Mouse (Mus musculus): ENCODE measurements around the gene Eri3. TPM values are rescaled to one million over a fixed set of nuclear protein-coding genes. Genes with fewer than 3 reads are reported as not detected.

The Eri3 gene
- total and polyA plus RNA-seq, 3 experiments = 82.0 to 90.4 (median 82.2) TPM

- H3K27me3 ChIP-seq (ENCODE audit: control insufficient read depth, insufficient read depth, low read length) = no peaks in the 10 kb centered on the region
- intact Hi-C loops (cut with DNase I) = no loop called here
These were observed 4.7 kb upstream of the Eri3 start for GRCm38 (mm10) chr4:117545448-117545847.

GRCm38 (mm10) chr4:117546616-117547015 lies 3.5 kb upstream of the Eri3 start:
- intact Hi-C loops (cut with DNase I) = no loop called here
- TF ChIP-seq POLR2A (IDR thresholded peaks at IDR 0.05; ENCODE audit: insufficient read depth, low read depth, low read length) = no peak
- no peak for TF ChIP-seq CTCF (IDR thresholded peaks at IDR 0.05)
- no peak for TF ChIP-seq EP300 (IDR thresholded peaks at IDR 0.05; ENCODE audit: insufficient read depth, low read depth, low read length)
- WGBS = 77% methylated on average over 6 of the region's 6 CpGs

More at GRCm38 (mm10) chr4:117545448-117545847, 4.7 kb upstream of the Eri3 start:
- no peak overlapping the region for H3K9ac ChIP-seq (ENCODE audit: low read depth, low read length)
- H3K4me1 ChIP-seq (ENCODE audit: control insufficient read depth, insufficient read depth, low read length) = no peaks in the 10 kb centered on the region
- H3K79me2 ChIP-seq (replicated peaks; ENCODE audit: control insufficient read depth, insufficient read depth, low read length) = peaks cover 2% of the 10 kb centered on the region; the same call in 1 of the 2 replicates
- 88% methylated on average over 3 of the region's 3 CpGs for WGBS
- TF ChIP-seq EP300 (IDR thresholded peaks at IDR 0.05; ENCODE audit: insufficient read depth, low read depth, low read length) = no peak
- TF ChIP-seq POLR2A (IDR thresholded peaks at IDR 0.05; ENCODE audit: insufficient read depth, low read depth, low read length) = no peak
- TF ChIP-seq CTCF (IDR thresholded peaks at IDR 0.05) = no peak
- H3K27ac ChIP-seq = no peak overlapping the region
- DNase-seq = no peak
- H3K36me3 ChIP-seq (ENCODE audit: control insufficient read depth, insufficient read depth, low read length) = no peaks in the 10 kb centered on the region
- no peak overlapping the region for H3K4me3 ChIP-seq

GRCm38 (mm10) chr4:117549576-117549975 lies 589 bp upstream of the Eri3 start:
- Histone ChIP-seq H3K4me1 (ENCODE audit: control insufficient read depth, insufficient read depth, low read length) (peaks cover 3% of the 10 kb centered on the region), H3K36me3 (ENCODE audit: control insufficient read depth, insufficient read depth, low read length) (no peaks in the 10 kb centered on the region), H3K4me3 (peak overlapping the region; percentile 25; the same call in 1 of the 2 replicates), H3K9ac (ENCODE audit: low read depth, low read length) (no peak overlapping the region), H3K79me2 (replicated peaks; ENCODE audit: control insufficient read depth, insufficient read depth, low read length) (peaks cover 6% of the 10 kb centered on the region), H3K27ac (peak overlapping the region; percentile 15; the same call in 1 of the 2 replicates), H3K27me3 (ENCODE audit: control insufficient read depth, insufficient read depth, low read length) (no peaks in the 10 kb centered on the region)
- no peak for DNase-seq
- TF ChIP-seq POLR2A (IDR thresholded peaks at IDR 0.05; ENCODE audit: insufficient read depth, low read depth, low read length) (no peak), CTCF (IDR thresholded peaks at IDR 0.05) (no peak), EP300 (IDR thresholded peaks at IDR 0.05; ENCODE audit: insufficient read depth, low read depth, low read length) (no peak)
- WGBS = 49% methylated on average over 6 of the region's 6 CpGs
- intact Hi-C loops (cut with DNase I) = no loop called here

More at GRCm38 (mm10) chr4:117546616-117547015, 3.5 kb upstream of the Eri3 start:
- Histone ChIP-seq H3K27me3 (ENCODE audit: control insufficient read depth, insufficient read depth, low read length) (no peaks in the 10 kb centered on the region), H3K79me2 (replicated peaks; ENCODE audit: control insufficient read depth, insufficient read depth, low read length) (peaks cover 4% of the 10 kb centered on the region), H3K36me3 (ENCODE audit: control insufficient read depth, insufficient read depth, low read length) (no peaks in the 10 kb centered on the region), H3K27ac (no peak overlapping the region), H3K9ac (ENCODE audit: low read depth, low read length) (no peak overlapping the region), H3K4me1 (ENCODE audit: control insufficient read depth, insufficient read depth, low read length) (peaks cover 3% of the 10 kb centered on the region), H3K4me3 (no peak overlapping the region)
- DNase-seq = no peak

GRCm38 (mm10) chr4:117551144-117552000 lies 1.2 kb downstream of the Eri3 start:
- H3K27ac ChIP-seq = no peak overlapping the region; the same call in 1 of the 2 replicates
- TF ChIP-seq POLR2A (IDR thresholded peaks at IDR 0.05; ENCODE audit: insufficient read depth, low read depth, low read length) (no peak), CTCF (IDR thresholded peaks at IDR 0.05) (no peak), EP300 (IDR thresholded peaks at IDR 0.05; ENCODE audit: insufficient read depth, low read depth, low read length) (no peak)

GRCm38 (mm10) chr4:117555495-117555894 lies 5.3 kb downstream of the Eri3 start:
- intact Hi-C loops (cut with DNase I) = no loop called here
- no peak overlapping the region for H3K4me3 ChIP-seq
- H3K27me3 ChIP-seq (ENCODE audit: control insufficient read depth, insufficient read depth, low read length) = no peaks in the 10 kb centered on the region
- DNase-seq = no peak
- no peaks in the 10 kb centered on the region for H3K36me3 ChIP-seq (ENCODE audit: control insufficient read depth, insufficient read depth, low read length)
- H3K27ac ChIP-seq = no peak overlapping the region
- TF ChIP-seq EP300 (IDR thresholded peaks at IDR 0.05; ENCODE audit: insufficient read depth, low read depth, low read length) = no peak
- TF ChIP-seq CTCF (IDR thresholded peaks at IDR 0.05) = peak; percentile 17; the same call in 1 of the 2 replicates
- WGBS = 69% methylated on average over 2 of the region's 2 CpGs
- peaks cover 6% of the 10 kb centered on the region for H3K4me1 ChIP-seq (ENCODE audit: control insufficient read depth, insufficient read depth, low read length)
- H3K79me2 ChIP-seq (replicated peaks; ENCODE audit: control insufficient read depth, insufficient read depth, low read length) = peaks cover 4% of the 10 kb centered on the region
- no peak overlapping the region for H3K9ac ChIP-seq (ENCODE audit: low read depth, low read length)

More at GRCm38 (mm10) chr4:117551144-117552000, 1.2 kb downstream of the Eri3 start:
- intact Hi-C loops (cut with DNase I) = no loop called here
- no peak overlapping the region for H3K9ac ChIP-seq (ENCODE audit: low read depth, low read length)
- peak overlapping the region; percentile 96 for H3K4me3 ChIP-seq
- H3K4me1 ChIP-seq (ENCODE audit: control insufficient read depth, insufficient read depth, low read length) = peaks cover 3% of the 10 kb centered on the region
- no peaks in the 10 kb centered on the region for H3K27me3 ChIP-seq (ENCODE audit: control insufficient read depth, insufficient read depth, low read length)
- peaks cover 6% of the 10 kb centered on the region for H3K79me2 ChIP-seq (replicated peaks; ENCODE audit: control insufficient read depth, insufficient read depth, low read length)
- 62% methylated on average over 8 of the region's 8 CpGs for WGBS
- no peak for DNase-seq
- H3K36me3 ChIP-seq (ENCODE audit: control insufficient read depth, insufficient read depth, low read length) = no peaks in the 10 kb centered on the region

GRCm38 (mm10) chr4:117556372-117556771 lies 6.2 kb downstream of the Eri3 start:
- Histone ChIP-seq H3K4me1 (ENCODE audit: control insufficient read depth, insufficient read depth, low read length) (peaks cover 3% of the 10 kb centered on the region), H3K36me3 (ENCODE audit: control insufficient read depth, insufficient read depth, low read length) (no peaks in the 10 kb centered on the region), H3K4me3 (no peak overlapping the region), H3K27me3 (ENCODE audit: control insufficient read depth, insufficient read depth, low read length) (no peaks in the 10 kb centered on the region), H3K9ac (ENCODE audit: low read depth, low read length) (no peak overlapping the region), H3K27ac (no peak overlapping the region), H3K79me2 (replicated peaks; ENCODE audit: control insufficient read depth, insufficient read depth, low read length) (peaks cover 3% of the 10 kb centered on the region)
- TF ChIP-seq POLR2A (IDR thresholded peaks at IDR 0.05; ENCODE audit: insufficient read depth, low read depth, low read length) = no peak
- TF ChIP-seq CTCF (IDR thresholded peaks at IDR 0.05) = no peak
- TF ChIP-seq EP300 (IDR thresholded peaks at IDR 0.05; ENCODE audit: insufficient read depth, low read depth, low read length) = no peak
- intact Hi-C loops (cut with DNase I) = no loop called here
- DNase-seq = no peak
- WGBS = 69% methylated on average over 5 of the region's 5 CpGs

Data from heart, adult 2 months (tissue).